Mouse (Mus musculus) ES-E14 (cell line): Measurements from ENCODE around the gene Kcnip1. TPM values are rescaled to one million over a fixed set of nuclear protein-coding genes. Genes with fewer than 3 reads are reported as not detected.

Experiments used
- DNase-seq: peaks from one replicate; pipeline ENCODE4 v3.0.0-alpha.2; 2013; ENCODE audit warnings: low read depth, low spot score
- H3K27ac ChIP-seq: 2 replicates; pipeline ENCODE4 v1.5.1; 2012; ENCODE audit warnings: low read depth, mild to moderate bottlenecking, low read length, moderate library complexity, mixed read lengths; ENCODE audit not compliant: poor library complexity, insufficient read depth, severe bottlenecking
- H3K36me3 ChIP-seq: 2 replicates; pipeline ENCODE4 v1.6.1; 2012; ENCODE audit warnings: mild to moderate bottlenecking, low read length, moderate library complexity, mixed read lengths; ENCODE audit not compliant: control insufficient read depth, poor library complexity, insufficient read depth, severe bottlenecking
- H3K4me1 ChIP-seq, 2 experiments: fragments of 150-350 bp in 1 of 2; sonication (generic) in 1 of 2; 2 replicates each; pipeline ENCODE4 v1.6.1; 2012; ENCODE audit warnings: low read length in 2 of 2, mild to moderate bottlenecking in 1 of 2, mixed read lengths in 1 of 2; ENCODE audit not compliant: control insufficient read depth in 2 of 2, insufficient read depth in 2 of 2, poor library complexity in 1 of 2
- H3K4me3 ChIP-seq, 2 experiments: fragments of 150-350 bp in 1 of 2; sonication (generic) in 1 of 2; 2 replicates each; pipeline ENCODE4 v1.5.1; 2012; ENCODE audit warnings: low read length in 2 of 2, low read depth in 1 of 2, mild to moderate bottlenecking in 1 of 2, mixed read lengths in 1 of 2; ENCODE audit not compliant: insufficient read depth in 1 of 2, poor library complexity in 1 of 2, severe bottlenecking in 1 of 2
- H3K9ac ChIP-seq: 2 replicates; pipeline ENCODE4 v1.6.1; 2012; ENCODE audit warnings: low read depth, mild to moderate bottlenecking, low read length, mixed read lengths; ENCODE audit not compliant: poor library complexity, insufficient read depth, severe bottlenecking
- H3K9me3 ChIP-seq: fragments of 150-350 bp; sonication (generic); 2 replicates; pipeline ENCODE4 v1.6.1; 2012; ENCODE audit warnings: low read depth, mild to moderate bottlenecking, low read length; ENCODE audit not compliant: control insufficient read depth, insufficient read depth
- CHD2 ChIP-seq: IDR thresholded peaks from 2 replicates; pipeline ENCODE4 v1.6.1; 2014; ENCODE audit warnings: mild to moderate bottlenecking, low read depth, low read length, inconsistent platforms
- HCFC1 ChIP-seq: IDR thresholded peaks from 2 replicates; pipeline ENCODE4 v1.6.1; 2012; ENCODE audit warnings: low read length, inconsistent platforms, borderline replicate concordance; ENCODE audit not compliant: insufficient read depth
- MAFK ChIP-seq: IDR thresholded peaks from 2 replicates; pipeline ENCODE4 v1.6.1; 2014; ENCODE audit warnings: mild to moderate bottlenecking, low read depth, low read length, inconsistent platforms; ENCODE audit not compliant: insufficient read depth
- ZC3H11A ChIP-seq: IDR thresholded peaks from 2 replicates; pipeline ENCODE4 v1.6.1; 2012; ENCODE audit warnings: low read depth, mild to moderate bottlenecking, inconsistent platforms, low read length, borderline replicate concordance
- ZNF384 ChIP-seq: IDR thresholded peaks from 2 replicates; pipeline ENCODE4 v1.6.1; 2012; ENCODE audit warnings: low read depth, low read length, inconsistent platforms
- in situ Hi-C, 2 experiments: fragments of 600-800 bp; cut with MboI; formaldehyde crosslinking; loops; one replicate each; pipeline ENCODE4 v1.15.1; 2025; ENCODE audit warnings: low sequenced_read_pairs in 2 of 2, inconsistent platforms in 1 of 2; ENCODE audit not compliant: unreplicated experiment in 2 of 2
- total RNA-seq: library from RNA; depleted of rRNA; stranded (reverse); fragments of 300-350 nt; gene quantifications from 2 replicates; pipeline ENCODE4 v1.2.3, GENCODE M21; 2012

The Kcnip1 gene
- total RNA-seq, 1 experiment = 0.22 TPM

GRCm38 (mm10) chr11:33818861-33819503 lies 174.0 kb downstream of the Kcnip1 start:
- Histone ChIP-seq H3K4me3 (no peak overlapping the region), H3K9ac (no peak overlapping the region), H3K9me3 (no peaks in the 10 kb centered on the region), H3K36me3 (no peaks in the 10 kb centered on the region), H3K27ac (no peak overlapping the region), H3K4me1 (no peaks in the 10 kb centered on the region)
- no peak for DNase-seq
- in situ Hi-C loops = no loop called here
- TF ChIP-seq ZC3H11A = no peak
- no peak for TF ChIP-seq HCFC1
- TF ChIP-seq CHD2 = no peak
- TF ChIP-seq MAFK = no peak
- TF ChIP-seq ZNF384 = no peak

GRCm38 (mm10) chr11:33816020-33816419 lies 176.9 kb downstream of the Kcnip1 start:
- Histone ChIP-seq H3K9ac (no peak overlapping the region), H3K4me3 (no peak overlapping the region), H3K4me1 (no peaks in the 10 kb centered on the region), H3K36me3 (no peaks in the 10 kb centered on the region), H3K27ac (no peak overlapping the region), H3K9me3 (no peaks in the 10 kb centered on the region)
- TF ChIP-seq HCFC1 = no peak
- no peak for TF ChIP-seq ZNF384
- TF ChIP-seq ZC3H11A = no peak
- in situ Hi-C loops = no loop called here
- DNase-seq = no peak

- no peak for DNase-seq
- Histone ChIP-seq H3K4me1 (no peaks in the 10 kb centered on the region), H3K9me3 (no peaks in the 10 kb centered on the region), H3K27ac (no peak overlapping the region), H3K9ac (no peak overlapping the region), H3K36me3 (no peaks in the 10 kb centered on the region), H3K4me3 (no peak overlapping the region)
- no peak for TF ChIP-seq CHD2
- in situ Hi-C loops = no loop called here
Observed at GRCm38 (mm10) chr11:33810105-33810504, 182.8 kb downstream of the Kcnip1 start.

- Histone ChIP-seq H3K27ac (no peak overlapping the region), H3K4me1 (no peaks in the 10 kb centered on the region), H3K9me3 (no peaks in the 10 kb centered on the region), H3K9ac (no peak overlapping the region), H3K36me3 (no peaks in the 10 kb centered on the region), H3K4me3 (no peak overlapping the region)
- no peak for TF ChIP-seq MAFK
- no peak for TF ChIP-seq HCFC1
- no peak for TF ChIP-seq ZNF384
- TF ChIP-seq CHD2 = no peak
- TF ChIP-seq ZC3H11A = no peak
- no peak for DNase-seq
- in situ Hi-C loops = no loop called here
Observed at GRCm38 (mm10) chr11:33803093-33803492, 189.9 kb downstream of the Kcnip1 start.

- in situ Hi-C loops = no loop called here
- no peaks in the 10 kb centered on the region for H3K9me3 ChIP-seq
- no peak for DNase-seq
- no peak overlapping the region for H3K4me3 ChIP-seq
- no peak overlapping the region for H3K9ac ChIP-seq
- TF ChIP-seq ZC3H11A (no peak), CHD2 (no peak), HCFC1 (no peak), MAFK (no peak), ZNF384 (no peak)
- H3K4me1 ChIP-seq = no peaks in the 10 kb centered on the region
- H3K36me3 ChIP-seq = no peaks in the 10 kb centered on the region
- no peak overlapping the region for H3K27ac ChIP-seq
Observed at GRCm38 (mm10) chr11:33800436-33801088, 192.4 kb downstream of the Kcnip1 start.
